Mouse (Mus musculus) liver, embryonic 14.5 days (tissue): ENCODE data around the gene Ros1. TPM values are rescaled to one million over a fixed set of nuclear protein-coding genes. Genes with fewer than 3 reads are reported as not detected.
A peak's percentile ranks its signal among the peaks of the same experiment; 100 is the strongest.

Experiments used
- ATAC-seq: fragments of 200-750 bp; cut with Nextera tagmentation; 2 replicates; pipeline ENCODE4 v1.8.0; 2017; ENCODE audit warnings: moderate number of reproducible peaks, mild to moderate bottlenecking, moderate library complexity; ENCODE audit not compliant: insufficient read depth
- DNase-seq, 3 experiments: peaks; one replicate each; pipeline ENCODE4 v3.0.0-alpha.2; 2012 to 2013; ENCODE audit warnings: low read depth in 3 of 3, low spot score in 3 of 3
- H3K27ac ChIP-seq: fragments of 300-500 bp; sonication (generic); 2 replicates; pipeline ENCODE4 v1.5.1; 2014; ENCODE audit warnings: moderate library complexity, mild to moderate bottlenecking, control low read depth, inconsistent platforms
- H3K27me3 ChIP-seq: fragments of 300-500 bp; sonication (generic); 2 replicates; pipeline ENCODE4 v1.6.1; 2014; ENCODE audit warnings: mild to moderate bottlenecking, low read length, moderate library complexity; ENCODE audit not compliant: control insufficient read depth, insufficient read depth
- H3K36me3 ChIP-seq: fragments of 300-500 bp; sonication (generic); replicated peaks from 2 replicates; pipeline ENCODE4 v1.6.1; 2014; ENCODE audit warnings: low read depth; ENCODE audit not compliant: control insufficient read depth, insufficient read depth
- H3K4me1 ChIP-seq, 2 experiments: fragments of 200-500 bp in 1 of 2; fragments of 300-500 bp in 1 of 2; sonication (generic) in 1 of 2; replicated peaks; 2 replicates each; pipeline ENCODE4 v1.6.1; 2012 to 2014; ENCODE audit warnings: antibody characterized with exemption in 1 of 2, inconsistent platforms in 1 of 2, low read length in 1 of 2; ENCODE audit not compliant: control insufficient read depth in 2 of 2, insufficient read depth in 2 of 2
- H3K4me2 ChIP-seq: fragments of 300-500 bp; sonication (generic); 2 replicates; pipeline ENCODE4 v1.6.1; 2014; ENCODE audit warnings: low read depth, mild to moderate bottlenecking, control low read depth, moderate library complexity
- H3K4me3 ChIP-seq, 2 experiments: fragments of 200-500 bp in 1 of 2; fragments of 300-500 bp in 1 of 2; sonication (generic) in 1 of 2; 2 replicates each; pipeline ENCODE4 v1.5.1; 2012 to 2014; ENCODE audit warnings: low read depth in 2 of 2, low read length in 2 of 2, mild to moderate bottlenecking in 2 of 2, control low read depth in 1 of 2, inconsistent platforms in 1 of 2, moderate library complexity in 1 of 2; ENCODE audit not compliant: insufficient read depth in 1 of 2
- H3K9ac ChIP-seq: fragments of 300-500 bp; sonication (generic); replicated peaks from 2 replicates; pipeline ENCODE4 v1.6.1; 2014; ENCODE audit warnings: mild to moderate bottlenecking, control low read depth, moderate library complexity
- H3K9me3 ChIP-seq: fragments of 300-500 bp; sonication (generic); 2 replicates; pipeline ENCODE4 v1.6.1; 2016; ENCODE audit warnings: low read length, mixed read lengths; ENCODE audit not compliant: control insufficient read depth
- CTCF ChIP-seq: IDR thresholded peaks from 2 replicates; pipeline ENCODE4 v1.5.1; 2016; ENCODE audit warnings: antibody characterized with exemption, low read depth, control low read depth
- EP300 ChIP-seq: IDR thresholded peaks from 2 replicates; pipeline ENCODE4 v1.6.1; 2016; ENCODE audit warnings: antibody characterized with exemption, low read depth
- WGBS: fragments of 180-500 bp; shearing (Covaris S2); extraction: QIAGEN DNeasy Blood & Tissue Kit; methylation state at CpG from one replicate; pipeline ENCODE4 v1.1.7; 2014; ENCODE audit not compliant: insufficient replicate concordance; 5-methylcytosine and 5-hydroxymethylcytosine counted together
- polyA plus RNA-seq, 2 experiments: library from polyadenylated mRNA; depleted of rRNA in 1 of 2; stranded (reverse) in 1 of 2; unstranded in 1 of 2; fragments of >200 nt; fragmentation: Nextera tagmentation in 1 of 2; extraction: Ambion mirVana in 1 of 2; gene quantifications; 2 replicates each; pipeline versions ENCODE4 v1.2.1 to v1.2.3; 2012 to 2014

The Ros1 gene
- 0.02 and 0.03 TPM in 2 replicates for polyA plus RNA-seq (2012; rRNA removed)
- polyA plus RNA-seq (2014; fragmentation: Nextera tagmentation; extraction: Ambion mirVana): 0.03 and 0.05 TPM in 2 replicates

- Histone ChIP-seq H3K4me2 (no peak within 1 kb of the TSS), H3K4me3 (no peak within 1 kb of the TSS), H3K9ac (no peak within 1 kb of the TSS), H3K27ac (no peak within 1 kb of the TSS), H3K4me1 (no peaks in the 10 kb centered on the region), H3K27me3 (no peaks in the 10 kb centered on the region), H3K9me3 (no peaks in the 10 kb centered on the region), H3K36me3 (no peaks in the 10 kb centered on the region)
- DNase-seq (no peak), ATAC-seq (no peak)
- TF ChIP-seq CTCF (no peak), EP300 (no peak)
- 53% methylated on average over 7 of the region's 7 CpGs for WGBS
Observed at GRCm38 (mm10) chr10:52194957-52195852, at the start of gene Ros1. TSS of gene Ros1 (minus strand) at chr10:52195244.

- WGBS: 42% methylated on average over 7 of the region's 7 CpGs
- no peaks in the 10 kb centered on the region for H3K9me3 ChIP-seq
Observed at GRCm38 (mm10) chr10:52242680-52243323, 47.8 kb upstream of the Ros1 start.

GRCm38 (mm10) chr10:52242015-52242414 lies 47.0 kb upstream of the Ros1 start:
- 0 out of 4 replicates have a peak, but pooled peaks cover 0 to 4% of the 10 kb centered on the region in 2 experiments for H3K4me1 ChIP-seq
- H3K9ac ChIP-seq: no peak overlapping the region
- H3K4me2 ChIP-seq: no peak overlapping the region
- H3K36me3 ChIP-seq: no peaks in the 10 kb centered on the region
- no peak overlapping the region for H3K27ac ChIP-seq
- no peak overlapping the region for H3K4me3 ChIP-seq
- no peak for ATAC-seq
- WGBS: 57% methylated on average over 5 of the region's 5 CpGs
- no peaks in the 10 kb centered on the region for H3K9me3 ChIP-seq
- H3K27me3 ChIP-seq: no peaks in the 10 kb centered on the region
- no peak for TF ChIP-seq EP300
- TF ChIP-seq CTCF: no peak
- DNase-seq: no peak

More at GRCm38 (mm10) chr10:52242680-52243323, 47.8 kb upstream of the Ros1 start:
- no peak for TF ChIP-seq CTCF
- no peak for TF ChIP-seq EP300
- Histone ChIP-seq H3K27ac (no peak overlapping the region), H3K4me3 (no peak overlapping the region), H3K4me1 (0 out of 4 replicates have a peak, but pooled peaks cover 0 to 4% of the 10 kb centered on the region in 2 experiments), H3K4me2 (no peak overlapping the region), H3K27me3 (no peaks in the 10 kb centered on the region), H3K36me3 (no peaks in the 10 kb centered on the region), H3K9ac (no peak overlapping the region)
- no peak for DNase-seq
- no peak for ATAC-seq

- no peak for ATAC-seq
- Histone ChIP-seq H3K9ac (no peak overlapping the region), H3K27me3 (no peaks in the 10 kb centered on the region; the same call in 1 of the 2 replicates), H3K9me3 (no peaks in the 10 kb centered on the region), H3K4me1 (peaks cover 0 to 6% of the 10 kb centered on the region in 2 experiments; a peak in 1 of 4 replicates), H3K4me3 (no peak overlapping the region), H3K27ac (no peak overlapping the region), H3K4me2 (peak overlapping the region; percentile 74; the same call in 1 of the 2 replicates), H3K36me3 (no peaks in the 10 kb centered on the region)
- TF ChIP-seq CTCF (no peak), EP300 (no peak)
- DNase-seq: no peak
- 68% methylated on average over 5 of the region's 5 CpGs for WGBS
Observed at GRCm38 (mm10) chr10:52235461-52235860, 40.4 kb upstream of the Ros1 start.

GRCm38 (mm10) chr10:52234654-52234981 lies 39.6 kb upstream of the Ros1 start:
- Histone ChIP-seq H3K9me3 (no peaks in the 10 kb centered on the region), H3K4me2 (peak overlapping the region; percentile 74), H3K9ac (peak overlapping the region; percentile 65; the same call in 1 of the 2 replicates), H3K4me1 (peaks cover 0 to 6% of the 10 kb centered on the region in 2 experiments; a peak in 1 of 4 replicates), H3K27ac (no peak overlapping the region), H3K27me3 (no peaks in the 10 kb centered on the region; the same call in 1 of the 2 replicates), H3K36me3 (no peaks in the 10 kb centered on the region), H3K4me3 (peak overlapping the region; percentile 62 to 76; a peak in 3 of 4 replicates)
- TF ChIP-seq EP300 (no peak), CTCF (no peak)
- no peak for DNase-seq
- 15% methylated on average over 7 of the region's 7 CpGs for WGBS
- no peak for ATAC-seq
